In the genomic region with DNA sequence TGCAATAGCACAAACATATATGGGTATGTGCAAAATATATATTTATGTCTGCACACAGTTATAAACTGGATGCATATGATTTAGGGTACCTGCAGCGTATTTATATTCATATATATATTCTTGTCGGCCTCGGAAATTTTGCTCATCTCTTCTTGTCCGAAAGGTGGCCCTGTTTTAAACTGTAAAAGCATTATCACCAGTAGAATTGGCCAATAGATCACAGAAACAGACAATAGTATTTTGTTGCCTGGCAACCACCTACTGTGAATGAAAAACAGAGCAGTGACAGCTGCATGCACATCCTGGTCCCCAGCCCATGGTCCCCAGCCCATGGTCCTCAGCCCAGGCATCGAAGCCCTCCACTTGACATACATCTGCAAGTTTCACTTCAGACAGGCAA, we compare ENCODE assay signal across 20 mouse cellular contexts. TPM values are rescaled to one million over a fixed set of nuclear protein-coding genes. Genes with fewer than 3 reads are reported as not detected.
DNase-seq lines count a peak whose midpoint lies in the region; ATAC-seq and TF ChIP-seq lines count a peak whose summit lies in the region.
"Had no signal": no experiment of that assay in that cellular context is flagged by ENCODE, and none has a peak within 500 bp of the region (broad histone marks: within the 10 kb centered on the region; RNA-seq: fewer than 3 reads in every experiment).

No protein-coding gene starts in this region.

- peak overlapping the region; percentile 33; the same call in 1 of the 2 replicates for H3K9ac ChIP-seq in forebrain, embryonic 14.5 days (ENCODE audit: low read length)
- no peak overlapping the region for H3K9ac ChIP-seq in hindbrain, postnatal 0 days (replicated peaks; ENCODE audit: low read length)
- 0 out of 2 replicates have a peak overlapping the region, but pooled peaks have one; percentile 20 for H3K9ac ChIP-seq in neural tube, embryonic 15.5 days (replicated peaks)
- H3K9ac ChIP-seq: heart, embryonic 12.5 days; limb, embryonic 13.5 days; stomach, embryonic 15.5 days had no signal

- no peak overlapping the region for H3K27ac ChIP-seq in heart, embryonic 10.5 days
- H3K27ac ChIP-seq in forebrain, embryonic 14.5 days (ENCODE audit: low read depth, low read length): no peak overlapping the region
- no peak overlapping the region for H3K27ac ChIP-seq in hindbrain, postnatal 0 days
- H3K27ac ChIP-seq in neural tube, embryonic 15.5 days (replicated peaks): peak overlapping the region; percentile 34
- H3K27ac ChIP-seq: limb, embryonic 13.5 days; stomach, embryonic 15.5 days had no signal

- ATAC-seq in forebrain, embryonic 14.5 days: no peak
- ATAC-seq in hindbrain, postnatal 0 days: no peak
- no peak for ATAC-seq in neural tube, embryonic 15.5 days (ENCODE audit: low FRiP score)

- peak overlapping the region; percentile 93 for H3K4me2 ChIP-seq in forebrain, embryonic 14.5 days (ENCODE audit: low read length)
- peak overlapping the region; percentile 88 for H3K4me2 ChIP-seq in hindbrain, postnatal 0 days (ENCODE audit: low read depth, low read length)
- H3K4me2 ChIP-seq in neural tube, embryonic 15.5 days: peak overlapping the region; percentile 76
- H3K4me2 ChIP-seq: heart, embryonic 12.5 days; limb, embryonic 13.5 days; stomach, embryonic 15.5 days had no signal

- no peak overlapping the region for H3K4me3 ChIP-seq in heart, embryonic 10.5 days
- no peak overlapping the region for H3K4me3 ChIP-seq in forebrain, embryonic 14.5 days (ENCODE audit: low read depth, low read length)
- peak overlapping the region; percentile 97 for H3K4me3 ChIP-seq in hindbrain, postnatal 0 days (ENCODE audit: low read length)
- peak overlapping the region; percentile 88 for H3K4me3 ChIP-seq in neural tube, embryonic 15.5 days (replicated peaks)
- H3K4me3 ChIP-seq: heart, embryonic 12.5 days; limb, embryonic 13.5 days; stomach, embryonic 15.5 days had no signal

- peak; percentile 33 for DNase-seq in heart, embryonic 10.5 days (ENCODE audit: low spot score)
- DNase-seq in heart, postnatal 10 days: no peak
- peak; percentile 59 for DNase-seq in forebrain, embryonic 14.5 days (ENCODE audit: low spot score)
- peak; percentile 70 for DNase-seq in hindbrain, postnatal 0 days (ENCODE audit: low spot score)
- DNase-seq in adrenal gland, postnatal 25 days: no peak
- no peak for DNase-seq in thymus, postnatal 10 days (ENCODE audit: low spot score in 2 of 2)
- DNase-seq in layer of hippocampus, adult 9-11 months: no peak
- DNase-seq: cerebellum, adult 11-12 months; gastrocnemius, postnatal 14 days; kidney, adult 8-10 months; lung, postnatal 14 days; right cerebral cortex, adult 18-20 months; spleen, adult 18-20 months; thymus, postnatal 14 days had no signal

- 0 out of 2 replicates have a peak, but pooled peaks have one; percentile 19 for TF ChIP-seq CTCF in hindbrain, postnatal 0 days (IDR thresholded peaks at IDR 0.05; ENCODE audit: low read depth)

- H3K9me3 ChIP-seq in heart, embryonic 10.5 days: no peaks in the 10 kb centered on the region
- H3K9me3 ChIP-seq in forebrain, embryonic 14.5 days (replicated peaks; ENCODE audit: control insufficient read depth, low read length): no peaks in the 10 kb centered on the region
- H3K9me3 ChIP-seq in hindbrain, postnatal 0 days (ENCODE audit: low read length): no peaks in the 10 kb centered on the region
- H3K9me3 ChIP-seq in neural tube, embryonic 15.5 days (replicated peaks): no peaks in the 10 kb centered on the region
- H3K9me3 ChIP-seq: heart, embryonic 12.5 days; limb, embryonic 13.5 days; stomach, embryonic 15.5 days had no signal

- no peaks in the 10 kb centered on the region for H3K36me3 ChIP-seq in heart, embryonic 10.5 days
- no peaks in the 10 kb centered on the region for H3K36me3 ChIP-seq in forebrain, embryonic 14.5 days (ENCODE audit: control insufficient read depth, insufficient read depth, low read length)
- no peaks in the 10 kb centered on the region for H3K36me3 ChIP-seq in hindbrain, postnatal 0 days (ENCODE audit: insufficient read depth, low read length)
- no peaks in the 10 kb centered on the region for H3K36me3 ChIP-seq in neural tube, embryonic 15.5 days
- H3K36me3 ChIP-seq: heart, embryonic 12.5 days; limb, embryonic 13.5 days; stomach, embryonic 15.5 days had no signal

- intact Hi-C loops in heart, postnatal 10 days (cut with DNase I): no loop called here

- 86% methylated on average over 5 of the region's 5 CpGs for WGBS in heart, embryonic 10.5 days
- WGBS in forebrain, embryonic 14.5 days: 72% methylated on average over 5 of the region's 5 CpGs
- 37% methylated on average over 5 of the region's 5 CpGs for WGBS in hindbrain, postnatal 0 days
- WGBS in neural tube, embryonic 15.5 days: 30% methylated on average over 5 of the region's 5 CpGs

- H3K27me3 ChIP-seq in heart, embryonic 10.5 days (ENCODE audit: insufficient read depth, poor library complexity, severe bottlenecking): peaks cover 32% of the 10 kb centered on the region; the same call in 1 of the 2 replicates
- no peaks in the 10 kb centered on the region for H3K27me3 ChIP-seq in forebrain, embryonic 14.5 days (replicated peaks; ENCODE audit: control insufficient read depth, insufficient read depth, low read length)
- H3K27me3 ChIP-seq in hindbrain, postnatal 0 days (ENCODE audit: insufficient read depth, low read length): no peaks in the 10 kb centered on the region
- no peaks in the 10 kb centered on the region for H3K27me3 ChIP-seq in neural tube, embryonic 15.5 days (replicated peaks)

- H3K4me1 ChIP-seq in heart, embryonic 10.5 days: peaks cover 21% of the 10 kb centered on the region
- peaks cover 8% of the 10 kb centered on the region; the same call in 1 of the 2 replicates for H3K4me1 ChIP-seq in forebrain, embryonic 14.5 days (ENCODE audit: control insufficient read depth, insufficient read depth, low read length)
- H3K4me1 ChIP-seq in hindbrain, postnatal 0 days (ENCODE audit: insufficient read depth, low read length): peaks cover 12% of the 10 kb centered on the region
- peaks cover 52% of the 10 kb centered on the region for H3K4me1 ChIP-seq in neural tube, embryonic 15.5 days

RNA-seq across cellular contexts. Expression of gene Enox1, which starts 2.8 kb away (rescaled TPM):
- polyA plus RNA-seq in heart, embryonic 10.5 days (2016; fragmentation: Nextera tagmentation; extraction: Ambion mirVana): 4.4 and 5.8 TPM in 2 replicates
- total RNA-seq in heart, postnatal 10 days (2021): 1 to 10 TPM; 2.0 to 2.2 TPM
- 28.0 and 39.0 TPM in 2 replicates for polyA plus RNA-seq in forebrain, embryonic 14.5 days (2014; fragmentation: Nextera tagmentation; extraction: Ambion mirVana)
- 42.7 and 43.5 TPM in 2 replicates for total RNA-seq in hindbrain, postnatal 0 days (2014; rRNA removed)
- polyA plus RNA-seq in hindbrain, postnatal 0 days (2015; fragmentation: Nextera tagmentation; extraction: Ambion mirVana): 29.1 and 30.7 TPM in 2 replicates
- polyA plus RNA-seq in neural tube, embryonic 15.5 days (2015; fragmentation: Nextera tagmentation; extraction: Ambion mirVana): 36.7 and 45.0 TPM in 2 replicates
- total RNA-seq in adrenal gland, postnatal 25 days (2021): 4.9 and 5.3 TPM in 2 replicates
- total RNA-seq: common myeloid progenitor, adult 5-6 weeks; megakaryocyte-erythroid progenitor cell, adult 5-6 weeks had no signal

Comparison
In these comparisons a context has a peak if more than half of its experiments do, and no peak if none do; other contexts are left out.
1. DNase-seq: peak in heart, embryonic 10.5 days (single experiment), forebrain, embryonic 14.5 days (single experiment) and hindbrain, postnatal 0 days (single experiment); none in heart, postnatal 10 days (0 of 2), adrenal gland, postnatal 25 days (single experiment), thymus, postnatal 10 days (0 of 2) and layer of hippocampus, adult 9-11 months (single experiment).
2. H3K4me3 ChIP-seq: peak in hindbrain, postnatal 0 days (single experiment) and neural tube, embryonic 15.5 days (single experiment); none in heart, embryonic 10.5 days (single experiment) and forebrain, embryonic 14.5 days (single experiment).
3. Peak in every context shown above with its lines, with median percentiles within 50 percentile points of each other: H3K4me2 ChIP-seq.